Mouse (Mus musculus) small intestine, adult 2 months (tissue): ENCODE measurements around the gene Ramac. TPM values are rescaled to one million over a fixed set of nuclear protein-coding genes. Genes with fewer than 3 reads are reported as not detected.
A peak's percentile ranks its signal among the peaks of the same experiment; 100 is the strongest.

Experiments
- H3K27ac ChIP-seq: fragments of 200-500 bp; 2 replicates; pipeline ENCODE4 v1.5.1; 2012; ENCODE audit warnings: low read depth, low read length, control low read depth, inconsistent platforms; ENCODE audit not compliant: insufficient read depth
- H3K27me3 ChIP-seq: fragments of 200-500 bp; 2 replicates; pipeline ENCODE4 v1.6.1; 2012; ENCODE audit warnings: mild to moderate bottlenecking, moderate library complexity, low read length, inconsistent platforms; ENCODE audit not compliant: control insufficient read depth, insufficient read depth
- H3K36me3 ChIP-seq: fragments of 200-500 bp; 2 replicates; pipeline ENCODE4 v1.6.1; 2012; ENCODE audit warnings: mild to moderate bottlenecking, low read length, control low read depth, inconsistent platforms; ENCODE audit not compliant: control insufficient read depth, insufficient read depth
- H3K4me1 ChIP-seq: fragments of 200-500 bp; 2 replicates; pipeline ENCODE4 v1.6.1; 2012; ENCODE audit warnings: low read length, inconsistent platforms, mixed read lengths; ENCODE audit not compliant: control insufficient read depth, insufficient read depth, insufficient read length
- H3K4me3 ChIP-seq: fragments of 200-500 bp; 2 replicates; pipeline ENCODE4 v1.5.1; 2012; ENCODE audit warnings: low read depth, mild to moderate bottlenecking, control low read depth, inconsistent platforms, low read length, moderate library complexity
- CTCF ChIP-seq: fragments of 200-500 bp; IDR thresholded peaks from 2 replicates; pipeline ENCODE4 v1.5.1; 2012; ENCODE audit warnings: low read depth, mild to moderate bottlenecking, control low read depth, inconsistent platforms, low read length, moderate library complexity, mixed read lengths; ENCODE audit not compliant: insufficient replicate concordance, insufficient read length; ENCODE audit errors: extremely low read depth
- POLR2A ChIP-seq: fragments of 200-500 bp; IDR thresholded peaks from 2 replicates; pipeline ENCODE4 v1.6.1; 2012; ENCODE audit warnings: low read depth, mild to moderate bottlenecking, control low read depth, inconsistent platforms, low read length, moderate library complexity
- WGBS: fragments of 180-500 bp; shearing (Covaris S2); methylation state at CpG from one replicate; pipeline ENCODE4 v1.1.7; 2018; 5-methylcytosine and 5-hydroxymethylcytosine counted together
- polyA plus RNA-seq: library from polyadenylated mRNA; depleted of rRNA; stranded (reverse); fragments of >200 nt; gene quantifications from 2 replicates; pipeline ENCODE4 v1.2.3, GENCODE M21; 2012; rRNA removed

The Ramac gene
- polyA plus RNA-seq, 1 experiment, result 3.7 TPM

GRCm38 (mm10) chr7:81789095-81789757 is 26.5 kb downstream of the Ramac start, which contains the start of gene 3110040N11Rik:
Gene 3110040N11Rik (minus strand): TSS chr7:81789478.
- Histone ChIP-seq H3K27me3 (no peaks in the 10 kb centered on the region), H3K4me1 (peaks cover 3% of the 10 kb centered on the region), H3K27ac (peak within 1 kb of the TSS; percentile 93), H3K36me3 (peaks cover 6% of the 10 kb centered on the region), H3K4me3 (peak within 1 kb of the TSS; percentile 86)
- peak; percentile 24; the same call in 1 of the 2 replicates for TF ChIP-seq CTCF
- peak; percentile 83 for TF ChIP-seq POLR2A
- under 1% methylated on average over 38 of the region's 38 CpGs for WGBS

GRCm38 (mm10) chr7:81806067-81806466 is 43.3 kb downstream of the Ramac start:
- H3K27ac ChIP-seq, result no peak overlapping the region
- 92% methylated on average over 5 of the region's 5 CpGs for WGBS
- H3K27me3 ChIP-seq, result no peaks in the 10 kb centered on the region
- no peaks in the 10 kb centered on the region for H3K4me1 ChIP-seq
- TF ChIP-seq CTCF (no peak), POLR2A (no peak)
- peaks cover 30% of the 10 kb centered on the region for H3K36me3 ChIP-seq
- H3K4me3 ChIP-seq, result no peak overlapping the region

Other genes with a start within 250 kb of the Ramac start
- 0.06 and 0.08 TPM in 2 replicates for gene Fsd2, start 196.0 kb upstream of the Ramac start, polyA plus RNA-seq
- gene Whamm, start 191.7 kb upstream of the Ramac start, polyA plus RNA-seq, result 17.5 and 34.0 TPM in 2 replicates
- 11.2 and 20.2 TPM in 2 replicates for gene Homer2, start 55.4 kb upstream of the Ramac start, polyA plus RNA-seq
- gene 3110040N11Rik, start 26.6 kb downstream of the Ramac start, polyA plus RNA-seq, result 17.0 and 23.4 TPM in 2 replicates
- 12.0 and 18.3 TPM in 2 replicates for gene Btbd1, start 66.5 kb downstream of the Ramac start, polyA plus RNA-seq
- not detected in 2 replicates for gene Gm10160, start 92.9 kb downstream of the Ramac start, polyA plus RNA-seq
- 16.3 and 21.2 TPM in 2 replicates for gene Tm6sf1, start 96.1 kb downstream of the Ramac start, polyA plus RNA-seq
- gene Hdgfl3, start 171.5 kb downstream of the Ramac start, polyA plus RNA-seq, result 1.0 and 1.3 TPM in 2 replicates
- gene Bnc1, start 229.4 kb downstream of the Ramac start, polyA plus RNA-seq, result 0.05 and 0.17 TPM in 2 replicates